Mouse (Mus musculus): ENCODE measurements around the gene Cryl1.

DNA sequence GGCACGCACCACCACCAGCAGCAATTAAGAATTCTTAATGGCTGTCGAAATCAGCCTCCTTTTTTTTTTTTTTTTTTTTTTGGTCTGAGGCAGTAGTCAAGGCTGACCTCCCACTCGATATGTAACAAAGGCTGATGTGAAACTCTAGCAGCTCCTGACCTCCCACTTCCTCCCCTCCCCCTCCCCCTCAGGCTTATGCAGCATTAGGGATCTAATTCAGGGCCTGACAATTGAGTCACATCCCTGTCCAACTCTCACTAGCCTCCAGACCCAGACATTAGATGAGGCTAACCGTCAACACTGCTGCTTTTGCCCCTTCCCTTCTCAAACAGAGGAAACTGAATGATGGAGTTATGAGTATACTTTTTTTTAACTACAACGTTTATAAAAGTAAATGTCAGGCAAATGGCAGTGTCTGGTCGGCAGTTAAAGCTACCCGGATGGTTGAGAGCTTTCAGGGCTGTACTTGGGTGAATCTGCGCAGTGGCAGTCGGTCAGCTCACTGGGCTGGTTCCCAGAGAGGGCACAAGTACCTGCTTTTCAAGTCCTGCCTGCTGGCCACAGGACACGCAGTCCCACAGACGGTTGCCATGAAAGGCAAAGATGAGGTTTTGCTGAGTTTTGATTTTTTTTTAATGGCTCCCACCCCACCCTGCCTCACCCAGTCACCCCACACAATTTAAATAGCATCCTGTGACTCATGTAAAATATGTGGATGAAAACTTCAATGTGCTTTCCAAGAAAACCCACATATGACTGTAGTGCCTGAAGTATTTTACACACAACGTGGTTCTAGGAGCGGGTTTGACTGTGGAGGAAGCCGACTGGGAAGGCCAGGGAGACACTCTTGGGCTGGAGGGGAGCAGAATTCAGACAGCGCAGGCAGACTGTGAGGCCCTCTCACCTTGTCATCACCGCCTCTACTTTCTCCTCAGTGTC, 81.4 kb downstream of the Cryl1 start:
- TF ChIP-seq CTCF (IDR thresholded peaks at IDR 0.05; ENCODE audit: extremely low read depth, insufficient read length, insufficient replicate concordance, low read depth, low read length) (no peak), POLR2A (IDR thresholded peaks at IDR 0.05; ENCODE audit: low read depth, low read length) (no peak)

Measured in small intestine, adult 2 months (tissue).